Mouse (Mus musculus) testis, postnatal 14 days (tissue): ENCODE results near the gene Pla2g7.

ENCODE experiments used
- DNase-seq: peaks from one replicate; pipeline ENCODE4 v3.0.0; 2021; ENCODE audit warnings: low spot score

Gene Pla2g7

GRCm38 (mm10) chr17:43649641-43650436, 81.9 kb downstream of the Pla2g7 start:
- no peak for DNase-seq

- DNase-seq, result no peak
These were observed 83.6 kb downstream of the Pla2g7 start for GRCm38 (mm10) chr17:43651314-43652046.
